Mouse (Mus musculus): ENCODE measurements around the gene Slc9c1. TPM values are rescaled to one million over a fixed set of nuclear protein-coding genes. Genes with fewer than 3 reads are reported as not detected.

The Slc9c1 gene
- total RNA-seq, 2 experiments from 2014 or later, result not detected

DNA sequence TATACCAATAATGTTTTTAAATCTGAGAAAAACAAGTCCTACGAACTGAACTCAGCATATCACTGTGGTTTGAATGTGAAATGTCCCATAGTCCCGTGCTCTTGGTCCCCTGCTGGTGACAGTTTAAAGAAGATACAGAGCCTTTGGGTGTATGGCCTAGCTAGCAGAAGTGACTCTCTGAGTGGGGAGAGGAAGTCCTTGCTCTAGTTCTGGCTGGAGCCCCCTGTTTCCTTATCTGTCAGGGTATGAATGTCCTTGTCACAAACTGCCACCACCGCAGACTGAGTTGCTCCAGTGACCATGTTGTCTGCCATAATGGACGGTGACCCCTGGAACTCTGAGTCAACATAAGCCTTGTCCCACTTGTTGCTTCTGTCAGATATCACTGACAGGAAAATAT is 88.1 kb downstream of the Slc9c1 start:
- 0 out of 2 replicates have a peak, but pooled peaks have one; percentile 27 for ATAC-seq (ENCODE audit: poor library complexity, severe bottlenecking)

DNA sequence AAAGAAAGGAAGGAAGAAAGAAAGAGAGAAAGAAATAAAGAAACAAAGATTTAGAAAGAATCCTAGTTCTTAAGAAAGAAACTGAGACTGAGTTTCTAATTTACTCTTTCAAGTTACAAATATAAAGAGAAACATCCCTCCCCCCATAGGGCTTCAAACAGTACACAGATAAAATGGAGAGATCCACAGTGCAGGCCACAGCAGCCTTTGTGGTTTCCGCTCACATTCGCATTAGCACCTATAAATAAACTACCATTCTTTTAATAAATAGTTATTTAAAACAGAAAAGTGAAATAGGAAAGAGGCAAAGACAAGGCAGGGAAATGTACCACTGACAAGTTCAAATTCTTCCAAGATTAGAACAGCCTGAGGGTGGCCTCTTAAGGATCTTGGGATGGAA is 89.7 kb downstream of the Slc9c1 start:
- no peak for ATAC-seq (ENCODE audit: poor library complexity, severe bottlenecking)

- ATAC-seq (ENCODE audit: poor library complexity, severe bottlenecking), result no peak
Measured at GRCm38 (mm10) chr16:45625342-45625741, 90.2 kb downstream of the Slc9c1 start.

DNA sequence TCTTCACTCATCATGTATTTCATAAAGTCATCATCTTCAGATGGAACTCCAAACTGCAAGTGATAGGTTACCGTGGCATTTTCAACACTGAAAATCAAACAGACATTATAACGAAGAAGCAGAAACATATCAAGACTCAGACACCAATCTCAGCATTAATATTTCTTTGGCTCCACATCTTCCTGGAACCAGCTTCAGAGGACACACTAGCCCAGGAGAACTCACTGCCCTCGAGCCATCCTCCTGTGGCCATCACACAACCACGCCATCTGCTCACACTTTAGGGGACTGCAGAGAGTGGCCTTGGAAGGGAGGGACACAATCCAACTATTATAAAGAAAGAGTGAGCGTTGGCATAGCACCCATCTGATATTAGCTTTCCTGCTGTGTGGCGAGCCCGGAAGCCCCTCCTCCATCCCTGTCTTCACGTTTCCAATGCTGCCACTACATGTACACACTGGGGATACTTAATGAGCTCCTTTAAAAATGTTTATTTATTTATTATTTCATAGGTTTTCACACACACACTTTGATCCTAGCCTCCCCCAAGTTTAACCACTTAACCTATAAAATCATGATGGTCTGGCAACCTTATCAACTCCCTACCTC is 94.5 kb downstream of the Slc9c1 start:
- no peak for ATAC-seq (ENCODE audit: poor library complexity, severe bottlenecking)

- ATAC-seq (ENCODE audit: poor library complexity, severe bottlenecking), result peak; percentile 93
Measured at GRCm38 (mm10) chr16:45630347-45630960, 95.3 kb downstream of the Slc9c1 start.

- no peak for ATAC-seq (ENCODE audit: poor library complexity, severe bottlenecking)
Measured at GRCm38 (mm10) chr16:45632420-45632819, 97.3 kb downstream of the Slc9c1 start.

DNA sequence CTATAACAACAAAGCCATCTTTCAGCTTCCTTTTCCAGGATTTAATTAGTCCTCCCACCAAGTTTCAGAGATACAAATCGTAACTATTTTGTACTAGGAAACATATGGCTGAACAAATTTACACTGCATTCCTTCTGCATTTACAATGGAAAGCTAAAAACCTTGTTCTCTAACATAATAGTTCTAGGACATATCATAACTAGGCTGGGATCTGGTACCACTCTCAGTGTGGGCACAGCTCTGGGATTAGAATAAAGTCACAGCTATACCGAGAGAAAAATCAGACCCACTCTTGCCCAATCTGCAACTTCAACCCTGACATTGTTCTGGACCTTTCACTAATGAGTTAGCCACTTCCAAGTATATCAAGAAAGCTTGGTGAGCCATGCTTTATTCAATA is 100.7 kb downstream of the Slc9c1 start:
- ATAC-seq (ENCODE audit: poor library complexity, severe bottlenecking), result no peak

DNA sequence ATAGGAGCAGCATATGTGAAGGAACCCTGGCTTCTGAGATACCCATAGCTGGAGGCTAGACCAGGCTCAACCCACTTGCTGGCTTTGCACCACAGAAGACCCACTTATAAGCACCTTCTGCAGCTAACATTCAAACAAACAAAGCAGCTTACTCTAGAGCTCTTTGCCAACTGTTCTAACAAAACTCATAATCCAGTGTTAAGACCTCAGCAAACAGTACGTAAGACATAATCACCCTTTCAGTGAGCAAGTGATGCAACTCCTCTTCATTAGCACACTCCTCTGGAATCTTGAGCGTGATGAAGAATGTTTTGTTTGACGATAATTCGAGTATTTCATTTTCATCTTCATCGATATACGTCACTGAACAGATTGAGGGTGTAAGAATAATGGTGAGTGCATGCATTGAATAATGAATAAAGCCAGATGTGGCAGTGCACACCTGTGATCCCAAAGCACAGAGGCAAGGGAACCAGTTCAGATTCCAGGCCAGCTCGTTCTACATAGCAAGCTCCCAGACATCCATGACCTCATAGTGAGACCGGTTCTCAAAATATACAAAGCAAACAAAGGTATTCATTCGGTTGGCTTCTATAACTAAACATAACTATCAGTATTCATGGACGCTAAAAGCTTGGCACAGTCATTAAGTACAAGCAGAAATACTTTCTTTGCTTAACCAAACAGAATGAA is 105.1 kb downstream of the Slc9c1 start:
- ATAC-seq (ENCODE audit: poor library complexity, severe bottlenecking), result no peak

DNA sequence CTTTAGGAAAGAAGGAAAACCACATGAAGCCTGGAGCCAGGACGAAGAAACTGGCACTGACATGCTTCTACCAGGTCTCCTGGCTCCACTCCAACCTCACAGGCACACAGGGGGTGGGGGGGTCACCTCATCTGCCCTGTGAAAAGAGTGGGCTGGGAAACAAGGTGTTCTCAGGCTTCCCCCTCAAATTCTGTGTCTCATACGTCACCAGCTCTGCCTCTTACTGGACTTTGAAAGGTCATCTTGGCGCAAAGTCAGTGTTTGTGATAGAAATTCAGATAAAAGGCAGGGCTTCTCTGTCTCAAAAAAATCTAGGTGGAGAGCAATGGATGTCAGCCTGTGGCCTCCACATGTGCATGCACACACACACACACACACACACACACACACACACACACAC is 106.2 kb downstream of the Slc9c1 start:
- no peak for ATAC-seq (ENCODE audit: poor library complexity, severe bottlenecking)

DNA sequence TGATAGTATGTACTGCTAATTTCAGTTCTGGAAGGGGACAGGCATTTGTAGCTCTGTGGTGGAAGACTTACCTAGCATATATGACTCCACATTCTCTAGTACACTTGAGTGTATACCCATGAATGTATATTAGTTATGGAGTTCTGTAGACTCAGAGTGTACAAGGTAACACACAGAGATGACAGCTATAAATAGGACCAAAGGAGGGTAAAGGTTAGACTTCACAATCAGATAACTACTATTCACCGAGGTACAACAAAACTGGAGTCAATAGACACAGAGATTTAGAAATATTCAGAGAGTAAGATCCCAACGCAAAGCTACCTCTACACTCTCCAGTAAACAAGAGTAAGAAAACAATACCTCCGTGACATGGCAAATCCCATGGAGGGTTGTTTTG is 108.8 kb downstream of the Slc9c1 start:
- no peak for ATAC-seq (ENCODE audit: poor library complexity, severe bottlenecking)

DNA sequence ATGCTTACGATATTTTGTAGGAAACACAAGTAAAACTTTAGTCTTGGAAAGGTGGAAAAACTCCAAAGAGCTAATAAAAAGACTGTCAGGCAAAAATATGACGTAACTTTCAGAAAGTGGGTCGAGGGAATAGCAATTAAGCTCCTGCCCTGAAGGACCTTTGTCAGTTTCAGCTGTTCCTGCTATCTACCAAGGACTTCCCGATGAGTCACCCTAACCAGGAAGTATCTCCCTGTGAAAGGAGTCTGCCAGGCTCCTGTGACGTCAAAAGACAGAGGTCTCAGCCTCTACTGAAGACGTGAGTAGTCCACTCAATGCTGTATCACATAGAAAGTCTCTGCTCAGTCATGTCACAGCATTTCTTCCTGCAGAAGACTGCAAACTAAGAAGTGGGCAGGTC is 109.3 kb downstream of the Slc9c1 start:
- peak; percentile 54; the same call in 1 of the 2 replicates for ATAC-seq (ENCODE audit: poor library complexity, severe bottlenecking)

DNA sequence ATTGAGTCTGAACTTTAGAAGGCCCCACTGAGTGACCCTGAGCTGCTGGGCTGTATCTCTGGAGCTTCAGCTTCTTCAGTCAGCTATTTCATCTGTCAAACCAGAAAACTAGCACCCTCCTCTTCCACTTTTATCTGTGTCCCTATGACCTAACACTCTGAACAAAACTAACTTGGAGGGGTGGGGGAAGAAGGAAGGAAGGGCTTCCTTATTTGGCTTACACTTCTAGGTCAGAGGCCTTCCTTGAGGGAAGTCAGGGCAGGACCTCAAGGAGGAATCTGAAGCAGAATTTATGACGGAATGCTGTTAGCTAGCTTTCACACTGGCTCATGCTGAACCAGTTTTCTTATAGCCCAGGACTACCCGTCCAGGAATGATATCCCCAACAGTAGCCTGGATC is 116.4 kb downstream of the Slc9c1 start:
- peak; percentile 49 for ATAC-seq (ENCODE audit: poor library complexity, severe bottlenecking)

- 0 out of 2 replicates have a peak, but pooled peaks have one; percentile 17 for ATAC-seq (ENCODE audit: poor library complexity, severe bottlenecking)
Measured at GRCm38 (mm10) chr16:45653009-45653933, 118.2 kb downstream of the Slc9c1 start.

DNA sequence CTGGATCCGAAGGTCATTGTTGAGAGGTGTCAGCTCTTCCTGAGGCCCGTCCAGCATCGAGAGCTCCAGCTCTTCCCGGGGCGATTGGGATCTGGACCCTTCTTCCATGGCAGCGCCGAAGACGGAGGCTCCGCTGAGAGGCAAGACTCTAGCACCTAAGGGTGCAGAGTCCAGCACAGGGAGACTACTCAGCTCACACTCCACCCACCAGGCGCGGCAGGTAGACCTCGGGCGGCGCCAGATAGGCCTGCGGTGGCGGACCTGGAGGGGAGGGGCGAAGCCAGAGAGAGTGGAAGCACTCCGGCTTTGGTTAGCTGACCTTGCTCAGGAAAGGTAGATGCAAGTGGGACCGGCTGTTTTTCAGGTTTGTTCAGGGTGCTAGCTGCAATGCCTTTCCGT is 118.8 kb downstream of the Slc9c1 start, which contains the start of gene BC016579:
Gene BC016579 (minus strand): TSS at position 135 of the 399 bp plus-strand sequence.
- peak; percentile 64 for ATAC-seq (ENCODE audit: poor library complexity, severe bottlenecking)

DNA sequence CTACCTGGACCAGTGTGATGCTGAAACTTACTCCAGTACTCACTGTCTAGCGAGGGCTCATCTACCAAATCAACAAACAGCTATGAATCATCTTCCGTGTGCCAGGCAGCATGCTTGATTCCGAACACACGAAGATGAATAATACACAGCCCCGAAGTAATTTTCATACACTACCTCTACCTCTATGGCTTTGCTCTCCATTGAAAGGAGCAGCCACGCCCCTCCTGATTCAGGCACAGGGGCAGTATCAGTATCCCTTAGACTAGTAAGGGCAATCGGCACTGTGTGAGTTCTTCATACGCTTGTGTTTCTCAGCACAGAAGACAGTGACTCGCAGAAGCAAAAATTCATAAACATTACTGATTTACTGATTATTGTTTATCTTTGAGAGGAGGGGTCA is 119.4 kb downstream of the Slc9c1 start:
- no peak for ATAC-seq (ENCODE audit: poor library complexity, severe bottlenecking)

Other genes starting within 250 kb of the Slc9c1 start
- gene Cd200, start 126.3 kb upstream of the Slc9c1 start, total RNA-seq (2015), result 0.82 and 3.9 TPM in 2 replicates
- gene Cd200, start 126.3 kb upstream of the Slc9c1 start, total RNA-seq (2017), result 0.12 and 0.66 TPM in 2 replicates
- gene Gm609, start 42.3 kb upstream of the Slc9c1 start, total RNA-seq (2015), result not detected in 2 replicates
- not detected in 2 replicates for gene Gm609, start 42.3 kb upstream of the Slc9c1 start, total RNA-seq (2017)
- gene Gm17783, start 3.3 kb upstream of the Slc9c1 start, total RNA-seq (2015), result not detected in 2 replicates
- gene Gm17783, start 3.3 kb upstream of the Slc9c1 start, total RNA-seq (2017), result not detected in 2 replicates
- not detected in 2 replicates for gene Gcsam, start 75.1 kb downstream of the Slc9c1 start, total RNA-seq (2015)
- not detected in 2 replicates for gene Gcsam, start 75.1 kb downstream of the Slc9c1 start, total RNA-seq (2017)
- 0.71 and 0.98 TPM in 2 replicates for gene BC016579, start 118.8 kb downstream of the Slc9c1 start, total RNA-seq (2015)
- 0.07 TPM in 1 of 2 replicates, not detected in the other for gene BC016579, start 118.8 kb downstream of the Slc9c1 start, total RNA-seq (2017)
- not detected in 2 replicates for gene Tmprss7, start 158.3 kb downstream of the Slc9c1 start, total RNA-seq (2015)
- 0.04 and 0.11 TPM in 2 replicates for gene Tmprss7, start 158.3 kb downstream of the Slc9c1 start, total RNA-seq (2017)
- 1.0 TPM in 1 of 2 replicates, not detected in the other for gene Tagln3, start 189.3 kb downstream of the Slc9c1 start, total RNA-seq (2015)
- 0.55 TPM in 1 of 2 replicates, not detected in the other for gene Tagln3, start 189.3 kb downstream of the Slc9c1 start, total RNA-seq (2017)
- 20.0 and 21.9 TPM in 2 replicates for gene Abhd10, start 207.6 kb downstream of the Slc9c1 start, total RNA-seq (2015)
- gene Abhd10, start 207.6 kb downstream of the Slc9c1 start, total RNA-seq (2017), result 19.6 and 20.3 TPM in 2 replicates

Data from megakaryocyte, adult 5-6 weeks (primary cell).